Mouse (Mus musculus) C2C12 (cell line): ENCODE measurements around the gene Gm8882. TPM values are rescaled to one million over a fixed set of nuclear protein-coding genes. Genes with fewer than 3 reads are reported as not detected.
"Not testable (repeated sequence)": the region's sequence is repeated elsewhere in the genome, so short reads cannot be mapped to it uniquely, and the experiment has no call there.

Experiments used
- H3K27me3 ChIP-seq: one replicate; pipeline ENCODE4 v1.6.1; 2011; ENCODE audit not compliant: control insufficient read depth, insufficient read depth, insufficient read length
- H3K36me3 ChIP-seq: one replicate; pipeline ENCODE4 v1.6.1; 2011; ENCODE audit not compliant: control insufficient read depth, insufficient read depth
- H3K4me3 ChIP-seq: one replicate; pipeline ENCODE4 v1.5.1; 2011; ENCODE audit warnings: mild to moderate bottlenecking, control low read depth; ENCODE audit not compliant: poor library complexity, insufficient read depth, severe bottlenecking
- H3K79me2 ChIP-seq: one replicate; pipeline ENCODE4 v1.6.1; 2011; ENCODE audit not compliant: control insufficient read depth, insufficient read depth
- H3K79me3 ChIP-seq: one replicate; pipeline ENCODE4 v1.6.1; 2011; ENCODE audit warnings: low read depth, control low read depth
- H3ac ChIP-seq: one replicate; pipeline ENCODE3; 2011; ENCODE audit warnings: low read depth; ENCODE audit not compliant: control insufficient read depth, insufficient read length
- long read RNA-seq, 2 experiments: library from polyadenylated mRNA; unstranded; transcript quantifications; one replicate each; pipeline ENCODE4 v2.0.0; 2019 to 2020
- polyA plus RNA-seq: library from polyadenylated mRNA; unstranded; fragments of >200 nt; fragmentation: generic; extraction: Trizol; gene quantifications from one replicate; pipeline ENCODE4 v1.2.1, GENCODE M21; 2012; ENCODE audit warnings: missing spikeins

Gm8882 gene
- polyA plus RNA-seq = not detected
- long read RNA-seq, experiment 1 = 0 reads
- long read RNA-seq, experiment 2 = 0 reads

- not testable (repeated sequence) for H3K4me3 ChIP-seq, H3K36me3 ChIP-seq
Measured at GRCm38 (mm10) chr6:132364034-132364433, at the start of gene Gm8882. Gene Gm8882 (minus strand): TSS chr6:132364134.

GRCm38 (mm10) chr6:132314657-132315056 is 49.3 kb downstream of the Gm8882 start, which contains the start of gene Prpmp5:
Gene Prpmp5 (minus strand): TSS chr6:132314757.
- not testable (repeated sequence) for H3K79me3 ChIP-seq, H3K36me3 ChIP-seq, H3K79me2 ChIP-seq, H3K27me3 ChIP-seq, H3K4me3 ChIP-seq, H3ac ChIP-seq

More at GRCm38 (mm10) chr6:132364034-132364433, at the start of gene Gm8882:
- H3K27me3 ChIP-seq, H3K79me3 ChIP-seq, H3K79me2 ChIP-seq, H3ac ChIP-seq: not testable (repeated sequence)

Other genes starting within 250 kb of the Gm8882 start
- not detected for gene Prb1, start 153.6 kb downstream of the Gm8882 start, polyA plus RNA-seq
- gene Prpmp5, start 49.4 kb downstream of the Gm8882 start, polyA plus RNA-seq = not detected
- not detected for gene Prh1, start 205.7 kb upstream of the Gm8882 start, polyA plus RNA-seq
- gene Prp2, start 231.8 kb upstream of the Gm8882 start, polyA plus RNA-seq = not detected